Mouse (Mus musculus) left cerebral cortex, postnatal 4 days (tissue): ENCODE data around the gene Gas2l1. TPM values are rescaled to one million over a fixed set of nuclear protein-coding genes. Genes with fewer than 3 reads are reported as not detected.
"Not testable (repeated sequence)": the region's sequence is repeated elsewhere in the genome, so short reads cannot be mapped to it uniquely, and the experiment has no call there.

Experiments
- DNase-seq: peaks from one replicate; pipeline ENCODE4 v3.0.0-alpha.2; 2022
- intact Hi-C: fragments of 180-260 bp; cut with DNase I; formaldehyde crosslinking; loops from one replicate; pipeline ENCODE4 v1.15.1; 2025
- total RNA-seq, 2 experiments: library from RNA; stranded (reverse); gene quantifications; 2 replicates each; pipeline ENCODE4 v1.2.3; 2021

Gene Gas2l1
- 10 to 100 TPM; 37.8 to 42.0 TPM for total RNA-seq

GRCm38 (mm10) chr11:5065056-5065821 lies at the start of gene Gas2l1:
Gas2l1 (minus strand) TSS chr11:5065327.
- intact Hi-C loops = loop anchor here (10.0 kb wide), 1 partner anchor 50 kb away; no protein-coding TSS in a partner anchor

DNA sequence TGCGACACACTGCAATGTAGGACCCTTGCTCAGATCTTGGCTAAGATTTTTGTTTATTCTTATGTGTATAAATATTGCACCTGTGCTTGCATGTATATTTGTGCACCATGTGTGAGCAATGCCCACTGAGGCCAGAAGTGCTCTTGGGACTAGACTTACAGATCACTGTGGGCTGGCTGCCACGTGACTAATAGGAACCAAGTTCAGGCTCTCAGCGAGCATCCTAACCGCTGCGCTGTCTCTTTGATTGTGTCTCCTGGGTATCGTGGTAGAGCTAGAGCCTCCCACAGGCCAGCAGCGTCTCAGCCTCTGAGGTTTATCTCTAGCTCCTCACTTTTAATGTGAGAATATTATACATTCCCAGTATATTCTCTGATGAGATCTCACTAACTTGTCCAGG lies 48.5 kb upstream of the Gas2l1 start:
- no peak for DNase-seq
- intact Hi-C loops = loop anchor here (10.0 kb wide), 1 partner anchor 361 kb away; no protein-coding TSS in a partner anchor

More at GRCm38 (mm10) chr11:5065056-5065821, at the start of gene Gas2l1:
- peak; percentile 86 for DNase-seq

GRCm38 (mm10) chr11:5109441-5109840 lies 44.3 kb upstream of the Gas2l1 start:
- no peak for DNase-seq
- intact Hi-C loops = no loop called here

GRCm38 (mm10) chr11:5103986-5104509 lies 38.9 kb upstream of the Gas2l1 start:
- DNase-seq = no peak
- intact Hi-C loops = no loop called here

DNA sequence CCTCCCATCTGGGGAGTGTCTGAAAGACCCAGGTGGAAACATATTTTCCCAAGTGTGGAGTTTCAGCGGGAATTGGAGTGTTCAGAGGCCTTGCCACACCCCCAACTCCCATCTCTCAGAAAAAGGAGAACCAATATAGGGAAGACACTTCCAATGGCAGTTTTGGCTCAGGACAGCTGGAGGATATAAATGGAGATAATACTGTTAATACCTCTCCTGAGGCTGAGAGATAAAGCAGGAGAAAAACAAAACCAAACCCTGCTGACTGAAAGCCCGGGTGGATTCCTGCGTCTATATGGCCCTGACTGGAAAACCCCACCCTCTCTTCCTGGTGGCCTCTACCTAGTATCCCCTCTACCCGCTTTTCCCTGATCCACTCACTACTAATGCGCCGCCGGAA lies 37.3 kb upstream of the Gas2l1 start:
- intact Hi-C loops = no loop called here
- no peak for DNase-seq

GRCm38 (mm10) chr11:5101641-5102040 lies 36.5 kb upstream of the Gas2l1 start:
- DNase-seq = no peak
- intact Hi-C loops = no loop called here

DNA sequence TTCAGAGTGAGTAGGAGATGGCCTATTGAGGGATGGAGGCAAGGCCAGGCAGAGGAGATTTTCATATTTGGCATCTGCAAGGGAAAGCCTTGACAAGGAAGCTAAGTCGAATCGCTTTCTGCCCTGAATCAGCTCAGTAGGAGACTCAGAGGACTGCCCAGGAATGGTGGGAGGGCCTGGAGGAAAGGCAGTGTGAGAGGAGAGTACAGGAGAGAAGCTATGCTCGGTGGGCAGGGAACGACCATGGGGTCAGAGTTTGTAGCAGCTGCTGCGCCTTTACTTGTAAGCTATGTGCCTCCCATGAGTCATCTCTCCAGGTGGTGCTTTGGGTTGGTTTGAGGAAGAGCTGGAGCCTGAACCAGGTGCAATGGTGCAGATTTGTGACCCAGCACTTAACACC lies 35.7 kb upstream of the Gas2l1 start:
- no peak for DNase-seq

DNA sequence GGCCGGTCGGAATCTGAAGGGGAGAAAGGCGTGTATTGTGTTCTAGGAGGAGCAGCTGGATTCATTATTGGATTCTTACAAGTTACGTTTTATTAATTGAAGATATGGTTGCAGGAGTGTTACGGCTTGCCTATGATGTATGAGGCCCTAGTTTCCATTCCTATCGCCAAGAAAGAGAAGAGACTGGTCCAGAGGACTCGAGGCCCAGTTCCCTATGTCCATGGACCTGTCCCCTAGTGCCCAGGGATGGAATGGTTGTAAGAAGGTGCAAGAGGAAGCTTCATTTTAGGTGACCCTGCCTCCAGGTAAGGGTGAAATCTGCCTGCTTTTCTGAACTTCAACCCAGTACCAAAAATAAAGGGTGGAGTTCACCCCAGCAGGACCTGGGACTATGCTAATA lies 35.2 kb upstream of the Gas2l1 start:
- intact Hi-C loops = no loop called here
- no peak for DNase-seq

More for the DNA sequence above, 35.7 kb upstream of the Gas2l1 start:
- intact Hi-C loops = no loop called here

GRCm38 (mm10) chr11:5099576-5100183 lies 34.6 kb upstream of the Gas2l1 start:
- DNase-seq = peak; percentile 81
- intact Hi-C loops = no loop called here

GRCm38 (mm10) chr11:5098736-5099542 lies 33.8 kb upstream of the Gas2l1 start, which contains the start of the genes Rhbdd3 and Ewsr1:
Rhbdd3 (plus strand) TSS chr11:5098926.
Ewsr1 (minus strand) TSS chr11:5099266.
- peak; percentile 98 for DNase-seq
- intact Hi-C loops = no loop called here

DNA sequence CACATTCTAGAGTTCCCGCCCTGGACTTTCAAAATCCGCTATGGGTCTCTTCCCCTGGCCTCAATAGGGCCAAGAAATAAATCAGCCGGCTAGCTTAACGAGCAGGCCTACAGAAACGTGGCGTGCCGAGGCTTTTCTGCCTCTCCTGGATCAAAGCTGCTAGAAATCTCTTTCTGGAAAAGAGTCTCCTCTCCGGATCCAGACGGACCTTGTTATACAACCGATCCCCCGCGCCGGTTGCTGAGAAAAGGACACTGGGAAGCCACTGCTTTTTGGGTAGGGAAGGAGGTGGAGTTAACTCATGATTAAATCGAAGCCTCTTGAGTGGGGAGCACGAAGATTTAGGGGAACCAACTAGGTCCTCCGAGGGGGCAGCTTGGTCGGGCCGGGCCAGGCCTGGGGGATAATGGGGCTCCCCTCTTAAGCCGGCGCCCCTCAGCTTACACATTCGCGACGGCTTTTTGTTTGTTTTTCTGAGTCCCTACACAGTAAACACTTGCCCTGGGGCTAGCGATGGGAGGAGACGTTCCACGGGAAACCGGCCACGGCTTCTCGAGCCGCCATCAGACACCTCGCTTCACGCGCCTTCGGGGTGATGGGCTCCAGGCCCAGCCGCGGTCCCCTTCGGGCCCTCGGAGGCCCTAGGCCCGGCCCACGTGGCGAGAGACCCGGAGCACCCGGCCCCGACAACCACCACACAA lies 33.1 kb upstream of the Gas2l1 start:
- intact Hi-C loops = no loop called here
- no peak for DNase-seq

DNA sequence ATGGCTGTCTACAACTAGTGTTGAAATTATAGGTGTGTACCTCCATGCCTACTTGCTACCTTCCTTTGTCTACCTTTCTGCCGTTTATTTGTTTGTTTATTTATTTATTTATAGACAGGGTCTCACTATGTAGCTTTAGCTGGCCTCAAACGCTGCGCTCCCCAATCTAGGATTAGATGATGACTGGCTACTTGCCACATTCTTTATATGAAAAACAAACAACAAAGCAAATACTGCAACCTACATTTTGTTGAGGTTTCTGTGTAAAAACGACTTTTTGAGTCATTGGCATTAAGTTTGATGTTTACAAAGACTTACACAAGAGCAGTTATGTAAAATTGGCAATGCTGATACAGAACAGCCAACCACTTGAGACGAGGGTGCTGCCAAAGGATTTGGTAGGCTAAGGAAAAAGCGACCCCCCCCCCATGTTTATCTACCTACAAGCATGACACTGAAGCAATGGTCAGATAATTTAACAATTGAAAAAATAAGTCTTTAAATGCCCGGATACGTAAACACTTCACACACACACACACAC lies 31.4 kb upstream of the Gas2l1 start:
- intact Hi-C loops = no loop called here
- DNase-seq = no peak

DNA sequence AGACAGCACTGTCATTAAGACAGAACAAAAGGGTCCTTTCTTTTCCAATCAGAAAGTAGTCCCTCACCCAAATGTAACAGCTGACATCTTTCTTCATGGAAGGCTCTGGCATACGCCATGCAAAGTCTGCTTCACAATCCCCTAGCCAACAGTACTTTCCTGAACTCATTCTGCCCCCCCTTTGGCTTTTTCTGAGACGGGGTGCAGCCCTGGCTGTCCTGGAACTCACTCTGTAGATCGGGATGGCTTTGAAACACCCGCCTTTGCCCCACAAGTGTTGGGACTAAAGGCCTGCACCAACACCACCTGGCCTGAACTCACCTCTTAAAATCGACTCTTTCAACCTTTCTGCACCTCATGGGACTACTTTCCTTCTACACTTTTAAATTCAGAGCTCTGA lies 30.8 kb upstream of the Gas2l1 start:
- DNase-seq = no peak
- intact Hi-C loops = no loop called here

DNA sequence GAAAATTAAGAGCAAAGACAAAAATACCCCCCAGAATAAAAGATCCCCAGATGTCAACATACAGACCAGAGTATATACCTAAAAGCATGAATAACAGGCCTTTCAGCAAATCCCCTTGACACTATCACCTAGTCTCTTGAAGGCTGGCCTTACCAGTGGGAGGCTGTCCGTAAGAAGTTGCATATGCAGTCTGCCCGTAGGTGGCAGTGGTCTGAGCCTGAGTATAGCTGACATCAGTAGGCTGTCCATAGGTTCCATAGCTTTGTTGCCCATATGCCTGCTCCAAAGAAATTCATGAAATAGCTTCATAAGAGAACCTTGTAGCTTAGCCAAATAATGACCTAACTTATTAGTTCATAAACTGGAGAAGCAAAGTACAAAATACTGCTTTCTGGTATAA lies 26.6 kb upstream of the Gas2l1 start:
- DNase-seq = no peak
- intact Hi-C loops = no loop called here

- no peak for DNase-seq
- intact Hi-C loops = no loop called here
Observed at GRCm38 (mm10) chr11:5089147-5089546, 24.0 kb upstream of the Gas2l1 start.

DNA sequence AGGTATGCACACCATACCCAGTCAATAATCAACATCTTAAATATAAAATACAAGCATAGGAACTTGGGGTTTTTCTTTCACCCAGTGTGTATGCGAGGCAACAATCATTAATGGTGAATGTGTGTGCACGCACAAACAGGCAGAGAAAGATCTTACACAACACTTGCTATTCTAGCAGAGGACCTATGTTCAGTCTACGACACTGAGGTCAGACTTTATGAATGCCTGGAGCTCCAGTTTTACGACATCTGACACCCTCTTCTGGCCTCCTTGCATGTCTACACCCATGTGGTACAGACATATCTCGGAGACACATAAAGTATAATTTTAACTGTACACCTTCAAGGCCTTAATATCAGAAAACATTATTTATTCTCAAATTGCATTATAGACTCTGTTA lies 11.7 kb upstream of the Gas2l1 start:
- DNase-seq, intact Hi-C loops: not testable (repeated sequence)

DNA sequence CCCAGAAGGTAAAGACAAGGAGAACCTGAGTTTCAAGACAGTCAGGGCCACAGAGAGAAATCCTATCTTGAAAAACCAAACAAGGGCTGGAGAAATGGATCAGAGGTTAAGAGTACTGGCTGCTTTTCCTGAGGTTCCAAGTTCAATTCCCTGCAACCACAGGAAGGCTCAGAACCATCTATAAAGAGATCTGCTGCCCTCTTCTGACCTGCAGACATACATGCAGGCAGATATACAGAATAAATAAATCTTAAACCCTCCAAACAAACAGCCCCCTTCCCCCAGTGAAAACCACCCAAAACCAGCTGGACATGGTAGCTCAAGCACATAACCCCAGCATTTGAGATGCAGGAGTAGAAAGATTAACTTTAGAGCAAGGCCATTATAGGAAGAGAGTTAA lies 10.6 kb upstream of the Gas2l1 start:
- intact Hi-C loops = no loop called here
- no peak for DNase-seq

GRCm38 (mm10) chr11:5074882-5075281 lies 9.8 kb upstream of the Gas2l1 start:
- intact Hi-C loops = no loop called here
- no peak for DNase-seq

GRCm38 (mm10) chr11:5068126-5068971 lies 3.2 kb upstream of the Gas2l1 start:
- intact Hi-C loops = loop anchor here (10.0 kb wide), 1 partner anchor 54 kb away; no protein-coding TSS in a partner anchor
- no peak for DNase-seq
